Mouse (Mus musculus): ENCODE data around the gene Ric3. TPM values are rescaled to one million over a fixed set of nuclear protein-coding genes. Genes with fewer than 3 reads are reported as not detected.

Gene Ric3
- polyA plus RNA-seq, 1 experiment: 43.3 TPM

DNA sequence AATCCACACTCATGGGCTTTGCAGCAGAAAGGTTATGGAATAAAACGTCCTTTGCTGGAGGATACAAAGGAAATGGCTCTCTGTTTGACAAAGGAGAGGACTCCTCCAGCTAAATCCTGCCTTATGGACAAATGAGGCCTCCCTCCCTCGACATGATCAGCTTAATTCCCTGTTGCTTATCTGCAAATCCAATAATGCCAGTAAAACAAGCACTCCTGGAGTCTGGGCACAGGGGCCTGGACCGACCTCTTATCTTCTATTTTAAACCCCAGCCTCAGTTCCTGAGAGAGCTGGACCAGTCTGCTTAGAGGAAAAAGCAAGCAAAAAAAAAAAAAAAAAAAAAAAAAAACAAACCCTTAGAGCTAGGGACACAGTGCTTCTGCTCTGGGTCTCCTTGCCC lies 79.5 kb downstream of the Ric3 start:
- DNase-seq (ENCODE audit: extremely low spot score in 1 of 2, low spot score in 1 of 2): no peak

DNA sequence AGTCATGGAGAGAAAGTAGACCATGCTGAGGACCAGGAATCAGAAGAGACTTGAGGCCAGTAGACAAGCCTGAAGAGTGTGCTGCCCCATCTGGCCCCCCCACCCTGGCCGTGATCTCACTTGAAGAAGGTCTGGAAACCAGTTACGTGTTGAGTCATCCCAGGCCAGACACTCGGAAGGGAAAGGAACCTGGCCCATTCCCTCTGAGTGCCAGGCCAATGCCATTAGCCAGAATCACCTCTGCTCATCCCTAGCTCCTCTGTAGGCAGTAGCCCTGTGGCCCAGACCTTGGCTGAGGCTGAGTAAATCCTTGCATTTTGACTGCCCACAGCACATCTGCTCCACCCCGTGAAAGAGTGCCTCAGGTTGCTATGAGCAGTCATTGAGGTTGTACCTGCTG lies 81.2 kb downstream of the Ric3 start:
- DNase-seq (ENCODE audit: extremely low spot score in 1 of 2, low spot score in 1 of 2): no peak

DNA sequence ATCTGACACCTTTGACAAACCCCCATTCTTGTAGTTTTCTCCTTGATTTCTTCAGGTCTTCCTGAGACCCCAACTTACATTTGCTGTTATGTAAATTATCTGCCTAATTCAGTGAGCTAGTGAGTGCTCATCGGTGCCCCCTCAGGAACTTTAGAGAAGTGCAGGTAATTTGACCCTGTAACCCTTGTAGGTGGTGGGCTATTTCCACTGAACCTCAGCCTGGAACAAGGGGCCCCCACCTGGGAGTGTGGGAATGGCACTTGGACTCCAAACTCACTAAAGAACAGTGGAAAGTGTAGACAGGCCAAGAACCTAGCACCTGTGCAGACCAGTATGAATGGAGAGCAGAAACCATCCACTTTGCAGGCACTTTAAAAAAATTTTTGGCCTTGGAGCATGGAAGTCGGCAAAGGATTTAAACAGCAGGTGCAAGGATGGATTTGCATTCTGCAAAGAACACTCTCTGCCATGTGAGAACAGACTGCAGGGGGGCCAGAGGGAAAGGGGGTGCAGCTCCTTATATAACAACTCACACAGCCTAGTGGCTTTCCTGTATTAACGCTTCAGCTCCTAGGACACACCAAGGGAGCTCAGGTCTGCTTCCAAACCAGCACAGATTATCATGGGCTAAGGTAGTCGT lies 82.7 kb downstream of the Ric3 start:
- peak; percentile 68 to 69 for DNase-seq (ENCODE audit: extremely low spot score in 1 of 2, low spot score in 1 of 2)

DNA sequence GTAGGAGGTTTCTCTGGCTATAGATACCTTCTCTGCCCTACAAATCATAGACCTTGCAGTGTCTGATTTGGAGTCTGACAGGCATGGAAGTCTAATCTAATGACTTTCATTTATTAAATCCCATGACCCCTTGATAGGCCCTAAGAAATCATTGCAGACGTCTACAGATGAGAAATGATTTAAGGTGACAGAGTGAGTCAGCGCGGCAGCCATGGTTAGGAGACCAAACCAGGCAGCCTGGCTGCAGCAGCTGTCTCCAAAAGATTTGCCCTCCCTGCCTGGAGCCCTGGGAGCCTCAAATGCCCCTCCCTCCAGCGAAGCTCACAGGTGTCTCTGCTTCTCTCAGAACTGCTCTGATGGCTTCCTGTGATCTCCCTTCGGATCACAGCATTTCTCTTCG lies 87.0 kb downstream of the Ric3 start:
- no peak for DNase-seq (ENCODE audit: extremely low spot score in 1 of 2, low spot score in 1 of 2)

DNA sequence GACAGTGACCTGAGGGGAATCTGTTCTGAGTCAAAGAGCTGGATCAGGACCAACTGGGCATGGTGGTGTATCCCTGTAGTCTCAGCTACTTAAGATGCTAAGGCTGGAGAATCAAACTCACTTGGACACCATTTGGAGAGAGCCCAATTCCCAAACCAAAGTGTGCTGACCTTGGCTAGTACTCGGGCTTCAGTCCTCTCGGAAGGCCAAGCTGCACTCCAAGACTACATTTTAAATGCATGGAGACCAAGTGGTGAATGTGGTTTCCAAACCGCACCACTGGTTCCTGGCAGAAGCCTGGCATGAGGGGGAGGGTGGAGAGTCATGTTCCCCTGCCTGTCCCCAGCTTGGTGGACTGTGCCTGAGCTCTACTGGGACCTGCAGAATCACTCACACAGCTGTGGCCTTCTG lies 89.2 kb downstream of the Ric3 start:
- no peak for DNase-seq (ENCODE audit: extremely low spot score in 1 of 2, low spot score in 1 of 2)

DNA sequence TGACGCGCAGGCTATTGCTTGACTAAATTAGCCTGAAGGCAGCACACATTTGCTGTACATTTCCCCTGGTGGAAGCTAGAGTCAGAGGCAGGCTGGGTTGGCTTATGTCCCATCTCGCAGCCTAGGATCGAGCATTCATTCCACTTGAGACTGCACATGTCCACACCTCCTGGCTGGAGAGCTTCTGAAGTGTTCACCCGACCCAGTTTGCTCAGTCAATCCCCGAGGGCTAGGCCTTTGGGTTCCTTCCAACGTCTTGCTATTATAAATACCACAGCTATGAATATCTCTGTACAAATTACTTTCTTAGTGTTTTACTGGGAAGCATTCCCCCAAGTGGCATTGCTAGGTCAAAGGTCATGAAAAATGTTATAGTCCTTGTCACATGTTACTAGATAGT lies 89.9 kb downstream of the Ric3 start:
- no peak for DNase-seq (ENCODE audit: extremely low spot score in 1 of 2, low spot score in 1 of 2)

DNA sequence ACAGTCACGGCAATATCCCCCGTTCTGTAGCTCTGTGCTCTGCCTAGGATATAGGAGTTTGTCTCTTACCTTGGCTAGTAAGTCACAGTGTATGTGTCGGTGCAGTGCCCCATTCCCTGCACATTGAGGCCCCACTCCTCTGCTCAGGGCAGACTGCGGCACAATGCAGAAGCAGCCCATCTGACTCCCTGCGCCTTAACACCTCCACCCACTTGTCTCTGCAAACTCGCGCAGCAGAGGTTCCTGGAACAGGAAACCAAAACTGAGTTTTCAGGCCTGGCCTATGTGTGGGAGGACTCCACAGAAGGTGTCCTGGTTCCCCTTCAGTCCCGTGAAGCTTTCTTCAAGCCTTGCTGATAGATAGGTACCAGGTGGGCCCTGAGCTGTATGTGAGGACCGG lies 91.9 kb downstream of the Ric3 start:
- peak; percentile 69 to 86 for DNase-seq (ENCODE audit: extremely low spot score in 1 of 2, low spot score in 1 of 2)

DNA sequence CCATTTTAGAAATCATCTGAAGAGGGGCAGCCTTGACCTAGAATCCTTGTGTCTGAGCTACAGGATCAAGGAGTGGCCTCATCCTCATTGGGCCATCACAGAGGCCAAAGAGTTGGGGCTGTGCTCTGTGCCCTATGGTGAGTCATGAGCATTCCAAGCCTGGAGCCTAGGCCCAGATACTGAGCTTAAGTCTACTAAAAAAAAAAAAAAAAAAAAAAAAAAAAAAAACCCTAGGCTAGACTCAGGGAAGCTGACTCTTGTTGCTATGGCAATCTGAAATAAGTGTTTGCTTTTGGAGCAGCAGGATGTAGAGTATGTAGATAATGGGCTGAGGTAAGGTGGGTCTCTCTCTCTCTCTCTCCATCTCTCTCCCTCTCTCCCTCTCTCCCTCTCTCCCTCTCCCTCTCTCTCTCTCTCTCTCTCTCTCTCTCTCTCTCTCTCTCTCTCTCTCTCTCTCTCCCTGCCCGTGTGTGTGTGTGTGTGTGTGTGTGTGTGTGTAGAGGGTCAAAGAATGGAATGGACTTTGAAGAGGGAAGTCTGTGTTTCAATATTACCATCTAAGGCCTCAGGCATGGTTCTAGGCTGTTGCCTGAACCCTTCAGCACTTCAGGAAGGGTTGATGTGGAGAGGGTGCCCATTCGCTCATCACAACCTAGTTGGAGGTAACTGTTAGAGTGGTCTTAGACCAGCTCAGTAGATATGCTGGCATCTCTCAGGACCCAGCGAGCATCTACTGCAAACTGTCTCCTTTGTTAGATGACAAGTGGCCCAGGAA lies 97.0 kb downstream of the Ric3 start:
- no peak for DNase-seq (ENCODE audit: extremely low spot score in 1 of 2, low spot score in 1 of 2)

Other genes starting within 250 kb of the Ric3 start
- not detected in 2 replicates for gene Olfr516, start 232.8 kb downstream of the Ric3 start, polyA plus RNA-seq (2012; rRNA removed)
- not detected in 2 replicates for gene Olfr517, start 211.0 kb downstream of the Ric3 start, polyA plus RNA-seq (2012; rRNA removed)
- gene Olfr518, start 198.3 kb downstream of the Ric3 start, polyA plus RNA-seq (2012; rRNA removed): not detected in 2 replicates
- not detected in 2 replicates for gene Olfr519, start 188.9 kb downstream of the Ric3 start, polyA plus RNA-seq (2012; rRNA removed)
- 0.66 and 0.71 TPM in 2 replicates for gene Nlrp10, start 153.2 kb downstream of the Ric3 start, polyA plus RNA-seq (2012; rRNA removed)
- gene Eif3f, start 148.9 kb downstream of the Ric3 start, polyA plus RNA-seq (2012; rRNA removed): 104 and 113 TPM in 2 replicates
- 111 and 132 TPM in 2 replicates for gene Tub, start 133.0 kb downstream of the Ric3 start, polyA plus RNA-seq (2012; rRNA removed)
- 35.1 and 35.6 TPM in 2 replicates for gene Lmo1, start 91.9 kb upstream of the Ric3 start, polyA plus RNA-seq (2012; rRNA removed)